Mouse (Mus musculus) frontal cortex, postnatal 10 days (tissue): ENCODE results near the gene Nt5c.
"Not testable (repeated sequence)": the region's sequence is repeated elsewhere in the genome, so short reads cannot be mapped to it uniquely, and the experiment has no call there.

Experiments used
- DNase-seq, 2 experiments: peaks; one replicate each; pipeline ENCODE4 v3.0.0; 2022; ENCODE audit warnings: low spot score in 2 of 2, mixed read lengths in 1 of 2

Gene Nt5c

DNA sequence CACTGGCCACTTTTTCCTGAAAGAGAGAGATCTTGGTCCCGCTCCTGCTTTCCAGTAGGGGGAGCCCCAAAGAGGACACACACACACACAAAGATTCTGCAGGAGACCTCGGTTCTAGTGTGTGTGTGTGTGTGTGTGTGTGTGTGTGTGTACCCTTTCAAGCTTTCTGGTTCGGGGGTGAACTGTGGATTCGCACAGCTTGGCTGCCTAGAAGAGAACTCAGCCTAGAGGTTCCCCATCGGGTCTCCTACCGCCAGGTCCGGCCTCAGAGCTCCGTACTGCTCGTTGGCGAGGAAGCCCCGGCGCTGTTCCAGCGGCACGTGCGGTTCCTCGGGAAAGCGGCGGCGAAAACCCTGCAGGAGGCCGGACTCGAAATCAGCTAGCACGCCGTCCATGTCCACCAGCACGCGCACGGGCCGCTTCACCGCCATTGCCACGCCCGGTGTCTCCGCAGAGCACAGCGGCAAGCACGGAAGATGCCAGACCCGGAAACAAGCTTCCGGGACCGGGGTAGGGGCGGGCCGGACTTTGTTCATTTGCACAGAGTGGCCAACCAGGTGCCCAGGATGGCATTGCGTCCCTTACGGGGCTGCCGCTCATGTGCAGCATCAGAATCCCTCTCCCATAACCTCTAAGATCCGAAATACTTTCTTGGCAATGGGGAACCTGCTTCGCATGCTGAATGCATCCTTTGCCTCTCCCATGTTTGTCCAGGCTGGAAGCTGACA, at the start of gene Nt5c:
Gene Nt5c, minus strand, starts transcription at position 507 of the 728 bp plus-strand sequence.
- peak; percentile 75 to 78 for DNase-seq

DNA sequence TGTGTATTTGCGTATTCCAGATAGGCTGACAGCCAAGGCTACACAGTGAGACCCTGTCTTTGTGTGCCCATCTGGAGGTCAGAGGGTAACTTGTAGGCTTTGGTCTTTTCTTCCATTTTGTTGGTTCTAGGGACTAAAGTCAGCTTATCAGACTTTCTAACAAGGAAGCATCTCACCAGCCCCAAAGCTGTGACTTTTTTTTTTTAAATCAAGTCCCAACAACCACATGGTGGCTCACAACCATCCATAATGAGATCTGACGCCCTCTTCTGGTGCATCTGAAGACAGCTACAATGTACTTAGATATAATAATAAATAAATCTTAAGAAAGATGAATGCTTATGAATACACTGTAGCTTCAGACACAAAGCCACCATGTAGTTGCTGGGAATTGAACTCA, 46.4 kb upstream of the Nt5c start:
- no peak for DNase-seq

DNA sequence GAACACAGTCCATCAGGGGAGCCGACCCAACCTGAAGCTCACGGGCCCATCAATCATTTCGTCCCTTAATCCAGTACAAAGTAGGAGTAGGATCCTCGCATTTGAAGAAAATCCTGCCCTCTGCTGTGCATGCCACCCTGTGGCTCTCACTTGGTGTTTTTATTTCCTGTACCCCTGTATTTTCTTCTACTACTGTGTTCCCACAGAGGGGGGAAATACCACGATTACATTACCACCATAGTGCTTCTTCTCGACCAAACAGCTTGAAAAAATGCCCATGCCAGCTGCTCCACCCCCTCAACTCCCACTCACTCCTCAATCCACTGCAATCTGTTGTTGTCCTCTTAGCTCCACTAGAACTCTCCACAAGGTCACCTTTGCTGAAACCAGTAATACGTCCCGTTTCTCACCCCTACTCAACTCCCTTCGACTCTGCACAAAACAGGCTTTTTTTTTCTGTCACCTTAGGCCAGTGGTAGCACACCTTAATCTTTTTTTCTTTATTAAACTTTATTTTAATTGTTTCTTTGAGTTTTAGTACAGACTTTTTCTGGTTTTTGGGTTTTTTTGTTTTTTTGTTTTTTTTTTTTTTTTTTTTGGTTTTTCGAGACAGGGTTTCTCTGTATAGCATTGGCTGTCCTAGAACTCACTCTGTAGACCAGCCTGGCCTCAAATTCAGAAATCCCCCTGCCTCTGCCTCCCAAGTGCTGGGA, 45.4 kb upstream of the Nt5c start:
- no peak for DNase-seq

DNA sequence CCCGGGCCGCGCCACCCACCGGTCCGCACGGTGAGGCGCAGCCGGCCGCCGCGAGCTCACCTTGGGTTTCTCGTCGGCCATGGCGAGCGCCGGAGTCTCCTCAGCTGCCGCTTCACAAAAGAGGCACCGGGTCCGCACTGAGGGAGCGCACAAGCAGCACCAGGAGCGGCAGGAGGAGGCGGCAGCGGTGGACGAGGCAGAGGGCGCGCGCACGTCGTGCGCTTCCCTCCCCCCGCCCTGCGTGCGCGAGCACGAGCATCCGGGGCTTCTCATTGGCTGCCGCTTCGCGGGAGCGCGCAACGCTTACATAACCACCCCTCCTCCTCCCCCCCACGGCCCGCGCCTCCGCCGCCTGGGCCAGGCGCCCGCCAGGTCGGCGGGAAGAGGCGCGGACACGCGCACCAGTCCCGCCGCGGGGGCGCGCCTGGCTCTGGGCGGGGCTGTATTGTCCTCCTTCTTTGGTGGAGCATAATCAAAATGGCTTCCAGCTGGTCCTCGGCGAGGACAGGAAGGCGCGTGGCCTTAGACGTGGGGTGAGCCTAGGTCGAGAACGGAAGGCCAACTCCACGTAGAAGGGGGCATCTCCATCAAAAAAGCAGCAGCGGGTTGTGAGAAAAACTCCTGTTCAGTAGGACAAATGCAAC, 44.5 kb upstream of the Nt5c start, which contains the start of gene Sumo2:
Gene Sumo2, minus strand, starts transcription at position 239 of the 644 bp plus-strand sequence.
- peak; percentile 97 for DNase-seq

DNA sequence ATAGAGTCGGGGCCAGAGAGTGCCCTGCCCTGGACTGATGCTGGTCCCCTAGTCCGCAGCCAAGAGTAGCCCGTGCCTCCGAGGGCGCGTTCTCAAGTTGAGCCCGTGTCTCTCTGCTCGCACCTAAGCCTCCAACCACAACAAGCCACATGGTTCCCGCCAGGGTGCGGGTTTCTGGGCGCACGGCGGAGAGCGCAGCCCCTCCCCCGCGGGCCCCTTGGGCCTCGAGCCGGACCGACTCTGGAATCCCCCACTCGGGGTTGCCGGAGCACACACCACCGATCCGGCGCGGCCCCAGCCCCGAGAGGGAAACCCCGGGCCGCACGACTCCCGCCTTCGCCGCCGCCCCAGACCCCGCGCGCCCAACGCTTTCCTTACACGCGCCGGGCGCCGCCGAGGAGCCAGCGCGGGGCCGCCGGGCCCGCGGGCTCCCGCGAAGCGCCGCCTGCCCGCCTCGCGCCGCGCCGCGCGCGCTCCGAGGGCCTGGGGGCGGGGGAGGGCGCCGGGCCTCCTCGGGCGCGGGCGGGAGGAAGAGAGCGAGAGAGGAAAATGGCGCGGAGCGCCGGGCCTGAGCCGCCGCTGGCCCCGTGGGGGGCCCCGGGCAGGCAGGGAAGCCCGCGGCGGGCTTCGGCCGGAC, 43.9 kb upstream of the Nt5c start:
- DNase-seq: peak; percentile 40 to 59

DNA sequence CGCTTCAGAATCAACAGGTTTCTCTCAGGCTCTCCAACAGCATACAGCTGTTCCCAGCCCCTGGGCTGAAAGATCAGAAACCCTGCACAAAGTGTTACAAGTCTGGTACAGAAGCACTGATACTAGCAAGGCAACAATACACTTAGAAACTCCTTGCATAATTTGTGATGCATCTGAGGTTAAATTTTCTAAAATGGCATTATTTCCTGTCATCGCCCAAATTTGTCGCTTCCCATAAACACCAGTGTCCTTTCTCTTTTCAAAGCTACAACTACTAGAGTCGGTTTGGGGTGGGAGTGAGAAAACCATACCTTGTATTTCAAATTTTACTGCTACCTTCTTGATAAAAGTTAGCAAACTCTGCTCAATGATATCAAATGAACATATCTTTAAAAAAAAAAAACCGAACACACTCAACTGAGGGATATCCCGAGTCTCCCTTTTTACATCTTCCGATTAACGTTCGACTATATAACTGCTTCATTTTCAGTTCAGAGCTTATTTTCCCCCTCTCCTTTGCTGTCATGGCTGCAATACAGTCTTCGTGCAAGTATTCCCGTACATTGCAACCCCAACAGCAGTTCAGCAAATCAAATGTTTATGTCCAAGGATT, 43.2 kb upstream of the Nt5c start:
- DNase-seq: no peak

DNA sequence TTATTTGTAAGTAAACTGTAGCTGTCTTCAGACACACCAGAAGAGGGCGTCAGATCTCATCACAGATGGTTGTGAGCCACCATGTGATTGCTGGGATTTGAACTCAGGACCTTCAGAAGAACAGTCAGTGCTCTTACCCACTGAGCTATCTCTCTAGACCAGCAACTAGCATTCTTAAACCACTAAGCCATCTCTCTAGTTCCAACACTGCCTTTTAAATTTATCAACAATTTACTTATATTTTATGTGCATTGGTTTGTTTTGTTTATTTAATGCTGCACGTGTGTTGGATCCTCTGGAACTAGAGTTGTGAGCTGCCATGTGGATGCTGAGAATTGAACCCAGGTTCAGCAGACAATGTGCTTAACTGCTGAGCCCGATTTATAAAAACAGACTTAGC, 34.8 kb upstream of the Nt5c start:
- not testable (repeated sequence) for DNase-seq

DNA sequence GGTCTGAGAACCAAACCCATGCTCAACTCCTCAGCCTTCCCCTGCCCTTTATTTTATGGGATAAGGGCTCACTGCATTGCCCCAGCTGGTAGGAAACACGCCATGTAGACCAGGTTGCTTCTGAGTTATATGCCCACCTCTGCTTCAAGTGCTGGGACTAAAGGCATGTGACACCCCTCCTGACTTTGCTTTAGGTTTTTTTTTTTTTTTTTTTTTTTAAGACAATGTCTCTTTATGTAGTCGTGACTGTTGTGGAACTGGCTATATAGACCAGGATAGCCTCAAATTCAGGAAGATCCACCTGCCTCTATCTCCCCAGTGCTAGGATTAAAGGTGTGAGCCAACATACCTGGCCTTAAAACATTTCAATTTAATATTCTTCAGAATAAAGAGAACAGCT, 31.0 kb upstream of the Nt5c start:
- no peak for DNase-seq

DNA sequence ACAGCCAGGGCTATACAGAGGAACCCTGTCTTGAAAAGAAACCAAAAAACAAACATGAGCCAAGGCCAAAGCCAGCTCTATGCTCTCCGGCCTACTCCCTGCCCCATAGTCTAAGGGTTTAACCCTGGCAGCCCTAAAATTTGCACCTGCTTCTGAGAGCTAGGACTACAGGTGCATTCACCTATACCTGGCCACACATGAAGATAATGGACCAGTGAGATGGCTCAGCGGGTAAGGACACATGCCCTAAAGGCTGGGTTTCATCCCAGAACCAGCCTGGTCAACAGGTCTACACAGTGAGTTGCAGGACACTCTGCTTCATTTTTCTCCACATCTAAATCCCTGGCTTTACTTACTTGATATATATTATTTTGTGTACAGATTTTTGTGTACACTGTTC, 30.6 kb upstream of the Nt5c start:
- no peak for DNase-seq

DNA sequence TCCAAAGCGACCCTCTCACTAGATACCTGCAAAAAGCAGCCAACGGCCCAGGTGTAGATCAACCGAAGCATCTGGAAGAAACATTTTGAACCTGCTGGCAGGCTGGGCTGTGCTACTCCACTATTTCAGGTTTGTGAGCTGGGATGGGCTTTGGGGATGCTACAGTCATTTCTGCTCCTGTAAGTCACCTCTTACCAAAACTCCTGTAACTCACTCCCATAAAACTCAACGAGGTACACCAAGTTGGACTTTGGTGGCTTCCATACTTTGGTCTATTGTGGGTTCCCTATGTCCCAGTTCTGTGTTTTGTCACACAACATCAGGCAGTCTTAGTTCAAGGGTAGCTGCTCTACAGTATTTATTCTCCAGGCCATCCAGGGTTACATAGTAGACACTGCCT, 29.4 kb upstream of the Nt5c start:
- no peak for DNase-seq

DNA sequence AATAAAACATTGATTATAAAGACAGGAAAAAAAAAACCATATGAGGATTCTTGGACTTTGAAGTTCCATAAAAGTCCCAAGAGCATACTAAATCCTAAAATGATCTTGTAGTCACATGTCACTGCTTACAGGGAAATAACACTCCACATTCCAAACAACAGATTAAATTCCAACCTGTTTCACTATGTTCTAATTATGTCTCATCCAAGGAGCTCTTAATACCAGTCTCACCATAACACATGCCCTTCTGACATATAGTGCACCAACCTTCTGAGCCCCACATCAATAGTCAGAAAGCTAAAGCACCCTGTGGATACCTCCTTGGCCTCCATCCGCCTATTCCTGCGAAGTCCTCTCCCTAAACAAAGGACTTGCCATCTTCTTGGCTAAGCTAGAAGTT, 28.6 kb upstream of the Nt5c start:
- no peak for DNase-seq

DNA sequence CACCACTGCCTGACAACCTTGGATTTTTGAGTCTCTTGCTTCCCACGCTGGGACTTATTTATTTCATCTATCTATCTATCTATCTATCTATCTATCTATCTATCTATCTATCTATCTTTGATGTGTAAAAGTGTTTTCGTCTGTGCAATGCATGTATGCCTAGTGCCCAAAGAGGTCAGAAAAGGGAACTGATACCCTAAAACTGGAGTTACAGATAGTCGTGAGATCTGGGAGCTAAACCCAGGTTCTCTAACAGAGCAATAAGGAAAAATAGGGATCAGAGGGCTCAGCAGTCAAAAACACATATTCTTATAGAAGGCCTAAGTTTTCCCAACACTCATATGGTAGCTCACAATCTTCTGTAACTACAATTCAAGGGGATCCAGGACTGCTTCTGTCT, 27.9 kb upstream of the Nt5c start:
- no peak for DNase-seq

DNA sequence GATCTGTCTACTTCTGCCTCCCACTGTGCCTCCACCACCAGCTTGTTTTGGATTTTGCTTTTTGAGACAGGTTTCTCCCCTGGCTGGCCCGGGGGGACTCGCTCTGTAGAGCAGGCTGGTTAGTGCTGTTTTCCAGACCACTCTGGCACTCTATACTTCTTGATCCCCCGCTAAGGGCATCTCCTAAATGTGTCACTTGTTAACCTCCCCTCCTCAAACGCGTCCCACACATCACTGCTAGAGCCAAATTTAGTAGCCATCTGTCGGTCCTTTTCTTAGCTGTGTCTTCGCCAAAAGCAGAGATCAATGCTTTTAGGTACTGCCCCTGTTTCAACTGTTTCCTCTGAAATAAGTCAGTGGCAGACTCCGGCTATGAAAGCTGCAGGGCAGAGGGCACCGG, 27.0 kb upstream of the Nt5c start:
- DNase-seq: no peak

DNA sequence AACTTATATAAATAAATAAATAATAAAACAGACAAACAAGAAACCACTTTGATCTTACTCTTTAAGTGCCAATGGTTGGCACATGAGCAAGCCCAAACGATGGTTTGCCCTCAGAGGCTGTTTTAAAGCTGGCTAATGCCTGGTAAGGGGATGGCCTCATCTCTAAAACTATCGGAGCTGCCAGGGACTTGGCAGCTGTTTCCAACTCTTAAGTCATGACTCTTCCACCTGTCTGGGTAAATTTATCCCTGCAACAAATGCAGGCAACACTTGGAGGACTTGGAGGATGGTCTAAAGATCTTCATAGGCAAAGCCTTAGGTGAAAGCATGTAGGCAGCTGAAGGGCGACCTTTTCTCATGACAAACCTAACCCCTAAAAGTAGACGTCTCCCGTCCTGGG, 25.3 kb upstream of the Nt5c start:
- no peak for DNase-seq

DNA sequence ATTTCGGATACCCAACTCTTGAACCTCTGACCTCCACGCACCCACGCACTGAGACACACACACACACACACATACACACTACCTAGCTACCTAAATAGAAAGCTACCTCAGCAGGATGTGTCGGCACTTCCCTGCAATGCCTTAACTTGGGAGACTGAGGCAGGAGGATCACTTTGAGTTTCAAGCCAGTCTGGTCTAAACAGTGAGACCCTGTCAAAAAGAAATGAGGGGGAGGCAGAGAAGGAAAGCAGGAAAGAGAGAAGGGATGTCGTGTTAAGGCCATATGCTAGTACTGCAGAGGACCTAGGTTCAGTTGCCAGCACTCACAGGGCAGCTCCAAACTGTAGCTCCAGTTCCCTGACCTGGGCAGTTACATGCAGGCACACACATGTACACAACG, 23.4 kb upstream of the Nt5c start:
- DNase-seq: no peak

DNA sequence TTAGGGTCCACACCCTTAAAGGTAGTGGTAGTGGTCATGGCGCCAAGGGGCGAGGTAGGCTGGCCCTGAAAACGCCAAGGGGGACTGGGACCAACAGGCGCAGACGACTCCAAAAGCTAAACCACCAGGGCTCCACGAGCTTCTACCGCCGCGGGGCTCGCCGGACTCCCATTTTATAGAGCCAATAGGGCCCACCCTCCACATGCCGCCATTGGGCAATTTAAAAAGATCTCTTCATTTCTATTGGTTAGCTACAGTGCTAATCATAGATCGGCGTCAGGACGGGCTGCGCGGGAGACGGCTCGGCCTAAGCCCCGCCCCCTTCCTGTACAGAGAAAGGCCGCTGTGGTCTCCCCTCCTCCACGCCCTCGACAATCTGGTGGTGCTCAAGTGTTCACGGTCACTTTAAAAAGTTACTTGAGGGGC, 22.6 kb upstream of the Nt5c start, which contains the start of gene Jpt1:
Gene Jpt1, minus strand, starts transcription at position 150 of the 426 bp plus-strand sequence.
- DNase-seq: peak; percentile 95 to 96

DNA sequence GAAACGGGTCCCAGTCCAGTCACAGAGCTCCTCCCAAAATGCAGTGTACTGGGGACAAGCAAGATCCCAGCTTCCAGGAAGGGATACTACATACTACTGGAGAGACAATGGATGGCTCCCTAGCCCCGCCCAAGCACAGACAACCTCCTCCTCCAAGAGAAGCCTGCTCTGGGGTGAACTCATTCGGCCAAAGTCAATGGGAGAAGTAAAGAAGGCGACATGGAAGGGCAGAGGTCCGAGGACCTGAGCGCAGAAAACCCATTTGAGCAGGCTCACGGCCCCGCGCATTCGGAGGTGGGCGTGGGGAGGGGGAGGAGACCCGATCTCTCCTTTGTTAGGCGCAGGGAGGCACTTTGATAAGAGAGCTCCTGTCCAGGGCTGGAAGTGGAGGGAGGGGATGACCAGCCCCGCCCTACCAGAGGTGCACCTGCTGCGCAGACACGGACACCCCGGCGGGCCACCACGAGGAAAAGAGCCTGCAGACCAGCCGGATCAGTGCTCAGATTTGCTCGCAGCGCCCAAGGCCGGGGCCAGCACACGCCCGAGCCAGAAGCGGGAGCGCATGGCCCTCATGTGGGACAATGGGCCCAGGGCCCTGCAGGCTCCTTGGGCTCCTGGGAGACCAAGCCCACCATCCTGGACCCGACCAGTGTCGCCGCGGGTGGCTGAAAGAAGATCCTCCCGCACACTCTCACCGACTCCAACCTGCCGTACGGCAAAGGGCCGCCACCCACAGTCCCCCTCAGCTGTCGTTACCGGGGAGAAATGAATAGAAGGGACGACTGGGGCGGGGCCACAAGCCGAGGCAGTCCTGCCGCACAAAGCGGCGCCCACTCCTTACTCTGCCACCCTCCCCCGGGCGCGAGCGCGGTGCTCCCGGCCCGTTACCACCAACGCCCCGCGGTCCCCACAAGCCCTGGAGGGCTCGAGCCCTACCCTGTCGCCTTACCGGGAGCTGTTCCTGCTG, 21.9 kb upstream of the Nt5c start:
- DNase-seq: peak in 1 of 2 experiments; percentile 33

DNA sequence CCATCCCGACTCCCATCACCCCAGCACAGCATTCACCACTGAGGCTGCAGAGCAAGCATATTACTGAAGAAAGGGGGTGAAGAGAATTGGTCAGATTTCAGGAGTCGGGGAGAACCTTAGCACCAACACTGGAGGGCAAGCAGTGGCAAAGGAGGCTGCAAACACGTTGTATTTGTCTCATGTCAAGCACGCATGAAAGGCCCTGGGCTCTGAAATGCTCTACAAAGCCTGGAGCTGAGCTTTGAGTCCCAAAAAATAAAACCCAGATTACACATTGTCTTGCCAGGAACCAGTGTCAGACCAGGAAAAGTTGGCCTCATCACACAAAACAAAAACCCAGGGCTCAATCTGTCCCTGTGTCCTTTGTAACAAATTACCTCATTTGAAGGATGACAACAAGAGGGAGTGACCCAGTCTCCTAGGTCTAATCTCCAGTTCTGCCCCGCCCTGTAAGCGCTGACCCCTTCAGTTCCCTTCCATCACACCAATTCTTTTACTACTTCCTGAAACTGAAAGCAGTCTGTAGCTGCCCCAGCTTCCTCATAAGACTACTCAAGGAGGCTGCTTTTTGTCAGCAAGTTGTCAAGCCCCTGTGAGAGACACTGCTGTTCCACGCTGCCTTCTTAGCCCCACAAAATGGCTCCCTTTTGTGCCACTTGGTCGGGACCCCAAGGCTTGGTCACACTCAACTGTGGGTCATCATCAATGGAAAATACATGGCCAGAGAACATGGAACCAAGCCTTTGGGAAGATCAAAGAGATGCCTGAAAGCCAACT, 20.9 kb upstream of the Nt5c start:
- no peak for DNase-seq

DNA sequence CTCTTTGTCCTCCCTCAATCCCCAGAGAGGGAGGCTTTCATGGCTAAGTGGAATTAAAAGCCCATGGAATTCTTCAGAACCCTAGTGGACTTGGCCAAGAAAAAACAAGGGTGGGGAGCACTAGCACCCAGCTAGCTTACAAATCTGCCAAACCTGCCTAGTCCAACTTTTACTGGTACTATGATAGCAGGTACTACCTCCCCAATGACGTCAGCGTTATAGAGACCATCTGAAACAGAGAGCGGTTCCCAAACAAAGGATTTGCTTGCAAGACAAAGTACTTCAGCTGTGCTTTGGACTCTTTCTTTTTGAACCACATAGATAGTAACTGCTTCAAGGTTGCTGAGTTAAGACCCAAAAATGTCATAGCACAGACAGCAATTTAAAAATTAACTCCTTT, 20.3 kb upstream of the Nt5c start:
- no peak for DNase-seq

DNA sequence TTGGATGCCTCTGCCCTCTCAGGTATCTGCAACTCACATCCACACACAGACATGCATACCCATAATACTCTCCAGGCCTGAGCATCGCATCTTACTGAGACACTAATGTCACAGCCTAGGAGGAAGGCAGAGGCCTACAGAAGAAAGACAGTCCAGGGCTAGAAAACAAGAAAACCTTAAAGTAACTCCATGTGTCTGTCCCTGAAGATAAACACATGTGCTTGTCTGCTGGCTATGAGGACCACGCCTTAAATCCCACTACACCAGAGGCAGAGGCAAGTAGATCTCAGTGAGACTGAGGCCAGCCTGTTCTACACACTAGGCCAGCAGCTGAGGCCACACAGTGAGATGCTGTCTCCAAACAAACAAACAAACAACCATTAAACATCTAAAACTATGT, 19.5 kb upstream of the Nt5c start:
- no peak for DNase-seq
